8 mouse cellular contexts compared by ENCODE assay signal in genomic region chr7:65881290-65881688, GRCm38 (mm10). TPM values are rescaled to one million over a fixed set of nuclear protein-coding genes. Genes with fewer than 3 reads are reported as not detected.
A peak's percentile ranks its signal among the peaks of the same experiment; 100 is the strongest.
DNase-seq lines count a peak whose midpoint lies in the region; ATAC-seq and TF ChIP-seq lines count a peak whose summit lies in the region.

No protein-coding gene starts in this region.

- no peaks in the 10 kb centered on the region for H3K27me3 ChIP-seq in hindbrain, embryonic 13.5 days
- no peaks in the 10 kb centered on the region for H3K27me3 ChIP-seq in hindbrain, embryonic 11.5 days (ENCODE audit: control insufficient read depth, insufficient read depth, low read length)
- H3K27me3 ChIP-seq in forebrain, postnatal 0 days (ENCODE audit: insufficient read depth, low read length): no peaks in the 10 kb centered on the region
- H3K27me3 ChIP-seq in liver, embryonic 15.5 days: no peaks in the 10 kb centered on the region

- 47% methylated on average over 12 of the region's 12 CpGs for WGBS in hindbrain, embryonic 13.5 days
- 74% methylated on average over 12 of the region's 12 CpGs for WGBS in hindbrain, embryonic 11.5 days
- WGBS in forebrain, postnatal 0 days: 33% methylated on average over 12 of the region's 12 CpGs
- 27% methylated on average over 12 of the region's 12 CpGs for WGBS in liver, embryonic 15.5 days (ENCODE audit: insufficient replicate concordance)

- H3K4me2 ChIP-seq in hindbrain, embryonic 13.5 days: peak overlapping the region; percentile 31
- no peak overlapping the region for H3K4me2 ChIP-seq in hindbrain, embryonic 11.5 days (replicated peaks; ENCODE audit: low read depth, low read length)
- H3K4me2 ChIP-seq in forebrain, postnatal 0 days (ENCODE audit: low read depth): peak overlapping the region; percentile 37
- peak overlapping the region; percentile 65 for H3K4me2 ChIP-seq in liver, embryonic 15.5 days

- no peak overlapping the region for H3K4me3 ChIP-seq in hindbrain, embryonic 13.5 days
- no peak overlapping the region for H3K4me3 ChIP-seq in hindbrain, embryonic 11.5 days (ENCODE audit: low read depth, low read length)
- peak overlapping the region; percentile 7; the same call in 1 of the 2 replicates for H3K4me3 ChIP-seq in forebrain, postnatal 0 days (ENCODE audit: low read depth, low read length)
- peak overlapping the region; percentile 33; the same call in 1 of the 2 replicates for H3K4me3 ChIP-seq in liver, embryonic 15.5 days (replicated peaks)

- no peak for TF ChIP-seq CTCF in forebrain, postnatal 0 days (IDR thresholded peaks at IDR 0.05; ENCODE audit: low read depth)

- no peaks in the 10 kb centered on the region for H3K36me3 ChIP-seq in hindbrain, embryonic 13.5 days
- H3K36me3 ChIP-seq in hindbrain, embryonic 11.5 days (ENCODE audit: control insufficient read depth, insufficient read depth, low read length): no peaks in the 10 kb centered on the region
- no peaks in the 10 kb centered on the region for H3K36me3 ChIP-seq in forebrain, postnatal 0 days (ENCODE audit: insufficient read depth)
- no peaks in the 10 kb centered on the region for H3K36me3 ChIP-seq in liver, embryonic 15.5 days (replicated peaks)

- no peak overlapping the region; the same call in 1 of the 2 replicates for H3K9ac ChIP-seq in hindbrain, embryonic 13.5 days
- no peak overlapping the region for H3K9ac ChIP-seq in hindbrain, embryonic 11.5 days (ENCODE audit: low read depth, low read length)
- H3K9ac ChIP-seq in forebrain, postnatal 0 days: no peak overlapping the region
- H3K9ac ChIP-seq in liver, embryonic 15.5 days: peak overlapping the region; percentile 45

- peaks cover 12% of the 10 kb centered on the region for H3K4me1 ChIP-seq in hindbrain, embryonic 13.5 days (replicated peaks)
- no peaks in the 10 kb centered on the region for H3K4me1 ChIP-seq in hindbrain, embryonic 11.5 days (replicated peaks; ENCODE audit: control insufficient read depth, insufficient read depth, low read length)
- H3K4me1 ChIP-seq in forebrain, postnatal 0 days (ENCODE audit: insufficient read depth): no peaks in the 10 kb centered on the region
- H3K4me1 ChIP-seq in liver, embryonic 15.5 days (replicated peaks): peaks cover 29% of the 10 kb centered on the region

- H3K9me3 ChIP-seq in hindbrain, embryonic 13.5 days: no peaks in the 10 kb centered on the region
- H3K9me3 ChIP-seq in hindbrain, embryonic 11.5 days (ENCODE audit: control insufficient read depth, low read length): no peaks in the 10 kb centered on the region
- H3K9me3 ChIP-seq in forebrain, postnatal 0 days (ENCODE audit: low read length): no peaks in the 10 kb centered on the region
- H3K9me3 ChIP-seq in liver, embryonic 15.5 days (replicated peaks): no peaks in the 10 kb centered on the region

- H3K27ac ChIP-seq in hindbrain, embryonic 13.5 days: no peak overlapping the region
- H3K27ac ChIP-seq in hindbrain, embryonic 11.5 days (ENCODE audit: low read depth, low read length): no peak overlapping the region
- no peak overlapping the region for H3K27ac ChIP-seq in forebrain, postnatal 0 days (ENCODE audit: low read depth, low read length)
- H3K27ac ChIP-seq in liver, embryonic 15.5 days (replicated peaks): peak overlapping the region; percentile 89

- no peak for DNase-seq in hindbrain, embryonic 11.5 days (ENCODE audit: low spot score)
- DNase-seq in Muller cell, postnatal 12 days (ENCODE audit: inconsistent ontology term): peak; percentile 36
- no peak for DNase-seq in forebrain, postnatal 0 days
- no peak for DNase-seq in cerebellum, postnatal 36 days
- DNase-seq in layer of hippocampus, adult 8-10 months (ENCODE audit: low spot score in 2 of 2): no peak
- no peak for DNase-seq in embryo, embryonic 11 days

- no peak for ATAC-seq in hindbrain, embryonic 13.5 days (ENCODE audit: low FRiP score)
- ATAC-seq in hindbrain, embryonic 11.5 days (ENCODE audit: low FRiP score): no peak
- no peak; the same call in 1 of the 2 replicates for ATAC-seq in forebrain, postnatal 0 days
- peak; percentile 92 for ATAC-seq in liver, embryonic 15.5 days (ENCODE audit: insufficient read depth)

RNA-seq across cellular contexts. Expression of gene Pcsk6, which starts 19.8 kb away (rescaled TPM):
- polyA plus RNA-seq in hindbrain, embryonic 13.5 days (2015; fragmentation: Nextera tagmentation; extraction: Ambion mirVana): 0.52 and 0.66 TPM in 2 replicates
- polyA plus RNA-seq in hindbrain, embryonic 11.5 days (2014; fragmentation: Nextera tagmentation; extraction: Ambion mirVana): 1.1 and 2.4 TPM in 2 replicates
- 8.2 and 10.2 TPM in 2 replicates for total RNA-seq in forebrain, postnatal 0 days (2014; rRNA removed)
- polyA plus RNA-seq in forebrain, postnatal 0 days (2015; fragmentation: Nextera tagmentation; extraction: Ambion mirVana): 1.6 and 2.4 TPM in 2 replicates
- 0.94 and 2.0 TPM in 2 replicates for polyA plus RNA-seq in liver, embryonic 15.5 days (2015; fragmentation: Nextera tagmentation; extraction: Ambion mirVana)
- 10 to 100 TPM; 12.8 to 23.4 (median 18.9) TPM for total RNA-seq in layer of hippocampus, adult 8-10 months (2022)

Comparison
In these comparisons a context has a peak if more than half of its experiments do, and no peak if none do; other contexts are left out.
1. H3K4me3 ChIP-seq: peak in forebrain, postnatal 0 days (single experiment) and liver, embryonic 15.5 days (single experiment); none in hindbrain, embryonic 13.5 days (single experiment) and hindbrain, embryonic 11.5 days (single experiment).